Mouse (Mus musculus): Measurements from ENCODE around the gene Ranbp17. TPM values are rescaled to one million over a fixed set of nuclear protein-coding genes. Genes with fewer than 3 reads are reported as not detected.

Gene Ranbp17
- total and polyA plus RNA-seq, 3 experiments = 0.09 TPM; not detected in 2

DNA sequence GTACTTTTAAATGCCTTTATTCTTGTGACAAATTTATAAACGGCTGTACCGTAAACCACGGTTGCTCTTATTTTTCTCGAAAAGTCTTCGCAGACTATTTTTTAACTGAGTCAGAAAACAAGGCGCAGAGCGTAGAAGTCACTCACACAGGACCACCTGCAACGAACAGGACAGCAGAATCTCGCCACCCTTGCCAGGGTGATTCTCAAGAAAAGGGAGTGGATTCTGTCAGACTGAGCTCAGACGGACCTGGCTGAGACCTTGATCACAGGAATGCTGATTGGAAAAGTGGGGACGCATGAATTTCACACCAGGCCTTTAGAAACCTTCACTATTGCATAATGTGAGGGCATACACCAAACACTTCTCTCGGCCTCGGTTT lies 316.4 kb downstream of the Ranbp17 start:
- H3K9ac ChIP-seq (ENCODE audit: insufficient read depth, low read depth) = no peak overlapping the region
- no peak overlapping the region for H3K4me3 ChIP-seq (replicated peaks in 1 of 3; ENCODE audit: low read depth in 2 of 3, low read length in 2 of 3, poor library complexity in 1 of 3)
- H3K79me2 ChIP-seq (replicated peaks; ENCODE audit: control insufficient read depth, extremely low read depth, insufficient read depth, poor library complexity, severe bottlenecking) = no peaks in the 10 kb centered on the region
- dilution Hi-C loops (cut with MboI; ENCODE audit: extremely low pct_ligation_motif_present, extremely low pct_unique_long_range_greater_than_20kb, low sequenced_read_pairs) (no loop called here), in situ Hi-C loops (cut with MboI; ENCODE audit: low pct_ligation_motif_present, low pct_unique_long_range_greater_than_20kb, low sequenced_read_pairs) (no loop called here)
- no peak overlapping the region for H3K4me2 ChIP-seq (ENCODE audit: insufficient read depth, low read depth, poor library complexity, severe bottlenecking)
- TF ChIP-seq MYC (IDR thresholded peaks at IDR 0.05; ENCODE audit: low read depth, low read length) (no peak), RAD21 (IDR thresholded peaks at IDR 0.05; ENCODE audit: low read depth, low read length) (no peak), CHD1 (IDR thresholded peaks at IDR 0.05; ENCODE audit: low read depth, low read length) (no peak), ETS1 (conservative IDR thresholded peaks at IDR 0.05; ENCODE audit: low read depth, low read length) (no peak), ZNF384 (IDR thresholded peaks at IDR 0.05; ENCODE audit: low read depth, low read length) (no peak), NRF1 (IDR thresholded peaks at IDR 0.05; ENCODE audit: low read depth, low read length) (no peak)
- no peaks in the 10 kb centered on the region for H3K36me3 ChIP-seq (replicated peaks in 1 of 2; ENCODE audit: control insufficient read depth in 1 of 2, insufficient read depth in 1 of 2, low read length in 1 of 2)
- H3K4me1 ChIP-seq (ENCODE audit: control insufficient read depth in 1 of 2, insufficient read depth in 2 of 2) = no peaks in the 10 kb centered on the region
- H3K27me3 ChIP-seq (replicated peaks) = peaks cover 3% of the 10 kb centered on the region
- no peak overlapping the region for H3K27ac ChIP-seq (ENCODE audit: insufficient read depth, low read depth)
- DNase-seq (ENCODE audit: extremely low read depth) = no peak
- peaks cover 41% of the 10 kb centered on the region for H3K9me3 ChIP-seq (replicated peaks; ENCODE audit: low read length)

DNA sequence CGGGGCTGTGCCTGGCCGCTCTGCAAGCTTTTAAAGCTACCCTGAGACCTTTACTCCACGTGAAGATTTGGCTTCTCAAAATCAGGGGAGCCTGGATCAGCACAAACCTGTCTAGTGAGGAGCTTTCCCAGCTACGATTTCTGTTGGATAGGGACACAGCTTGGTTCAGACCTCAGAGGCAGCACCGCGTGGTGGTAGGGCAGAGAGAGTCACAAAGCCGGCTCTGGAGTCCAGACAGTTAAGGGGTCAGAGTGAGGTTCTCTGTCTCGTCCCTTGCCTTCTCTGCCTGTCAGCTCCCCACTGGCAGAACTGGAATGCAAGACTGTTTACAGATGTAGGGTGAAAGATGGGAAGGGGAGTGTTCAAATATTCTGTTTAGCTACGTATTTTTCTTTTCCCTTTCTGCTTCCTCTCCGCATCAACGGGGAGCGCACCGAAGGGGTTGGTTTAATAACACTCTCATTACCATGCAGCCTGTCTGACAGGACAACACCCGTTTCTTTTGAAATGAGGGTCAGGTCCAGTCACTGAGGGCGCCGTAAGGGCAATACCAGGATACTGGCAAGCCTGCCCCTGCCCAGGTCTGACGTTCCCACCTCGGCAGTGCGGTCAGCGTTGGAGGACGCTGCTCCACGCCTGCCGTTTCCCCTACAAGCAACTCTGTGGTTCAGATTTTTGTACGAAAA lies 317.0 kb downstream of the Ranbp17 start:
- H3K27ac ChIP-seq (ENCODE audit: insufficient read depth, low read depth) = no peak overlapping the region
- peaks cover 3% of the 10 kb centered on the region for H3K27me3 ChIP-seq (replicated peaks)
- DNase-seq (ENCODE audit: extremely low read depth) = no peak
- no peak overlapping the region for H3K9ac ChIP-seq (ENCODE audit: insufficient read depth, low read depth)
- H3K4me2 ChIP-seq (ENCODE audit: insufficient read depth, low read depth, poor library complexity, severe bottlenecking) = no peak overlapping the region
- no peaks in the 10 kb centered on the region for H3K36me3 ChIP-seq (replicated peaks in 1 of 2; ENCODE audit: control insufficient read depth in 1 of 2, insufficient read depth in 1 of 2, low read length in 1 of 2)
- H3K79me2 ChIP-seq (replicated peaks; ENCODE audit: control insufficient read depth, extremely low read depth, insufficient read depth, poor library complexity, severe bottlenecking) = no peaks in the 10 kb centered on the region
- in situ Hi-C loops (cut with MboI; ENCODE audit: low pct_ligation_motif_present, low pct_unique_long_range_greater_than_20kb, low sequenced_read_pairs) = no loop called here
- H3K9me3 ChIP-seq (replicated peaks; ENCODE audit: low read length) = peaks cover 35% of the 10 kb centered on the region
- dilution Hi-C loops (cut with MboI; ENCODE audit: extremely low pct_ligation_motif_present, extremely low pct_unique_long_range_greater_than_20kb, low sequenced_read_pairs) = no loop called here
- no peaks in the 10 kb centered on the region for H3K4me1 ChIP-seq (ENCODE audit: control insufficient read depth in 1 of 2, insufficient read depth in 2 of 2)
- TF ChIP-seq ZNF384 (IDR thresholded peaks at IDR 0.05; ENCODE audit: low read depth, low read length) (no peak), KAT2A (IDR thresholded peaks at IDR 0.05; ENCODE audit: insufficient replicate concordance, low read length) (no peak), HCFC1 (IDR thresholded peaks at IDR 0.05; ENCODE audit: low read depth, low read length) (no peak), JUN (IDR thresholded peaks at IDR 0.05; ENCODE audit: insufficient read depth, low read depth, low read length) (no peak), EP300 (IDR thresholded peaks at IDR 0.05; ENCODE audit: low read length) (no peak), POLR2A (IDR thresholded peaks at IDR 0.05; ENCODE audit: low read depth, low read length) (no peak), POLR2AphosphoS2 (IDR thresholded peaks at IDR 0.05; ENCODE audit: low read depth, low read length) (no peak), ZC3H11A (IDR thresholded peaks at IDR 0.05; ENCODE audit: low read depth, low read length) (no peak), CTCF (conservative IDR thresholded peaks at IDR 0.05 in 1 of 2, IDR thresholded peaks at IDR 0.05 in 1 of 2; ENCODE audit: low read depth in 2 of 2, low read length in 2 of 2) (no peak), E2F4 (IDR thresholded peaks at IDR 0.05; ENCODE audit: insufficient replicate concordance, low read depth, low read length) (no peak), ELF1 (IDR thresholded peaks at IDR 0.05; ENCODE audit: low read depth, low read length) (no peak), UBTF (IDR thresholded peaks at IDR 0.05; ENCODE audit: low read depth, low read length) (no peak), MAFK (IDR thresholded peaks at IDR 0.05; ENCODE audit: insufficient replicate concordance, low read length) (no peak), ETS1 (conservative IDR thresholded peaks at IDR 0.05; ENCODE audit: low read depth, low read length) (no peak), NRF1 (IDR thresholded peaks at IDR 0.05; ENCODE audit: low read depth, low read length) (no peak), ZMIZ1 (IDR thresholded peaks at IDR 0.05; ENCODE audit: low read depth, low read length) (no peak), USF2 (conservative IDR thresholded peaks at IDR 0.05; ENCODE audit: low read depth, low read length) (no peak)
- H3K4me3 ChIP-seq (replicated peaks in 1 of 3; ENCODE audit: low read depth in 2 of 3, low read length in 2 of 3, poor library complexity in 1 of 3) = no peak overlapping the region
